Mouse (Mus musculus): ENCODE results near the gene Taf10.

GRCm38 (mm10) chr7:105740089-105740795, 3.9 kb downstream of the Taf10 start:
- TF ChIP-seq CTCF (IDR thresholded peaks at IDR 0.05; ENCODE audit: borderline replicate concordance, control insufficient read depth, extremely low read depth, insufficient read depth, low read length, poor library complexity) (no peak), POLR2A (IDR thresholded peaks at IDR 0.05; ENCODE audit: control insufficient read depth, extremely low read depth, insufficient read depth, low read length, poor library complexity) (no peak)

Data from thymus, adult 2 months (tissue).